Mouse (Mus musculus) bone marrow, adult 2 months (tissue): ENCODE measurements at regions not wholly inside any gene's neighbourhood (a gene's known extent, or its start where the extent isn't known, plus 50 kb on each side); places are given as distances from the start of the nearest gene placed in this dataset.

Experiments
- CTCF ChIP-seq: fragments of 200-500 bp; IDR thresholded peaks from 2 replicates; pipeline ENCODE4 v1.5.1; 2011; ENCODE audit warnings: low read length, control low read depth; ENCODE audit not compliant: control insufficient read depth, insufficient read depth
- POLR2A ChIP-seq: fragments of 200-500 bp; IDR thresholded peaks from 2 replicates; pipeline ENCODE4 v1.6.1; 2011; ENCODE audit warnings: low read depth, mild to moderate bottlenecking, control low read depth, low read length, borderline replicate concordance; ENCODE audit not compliant: control insufficient read depth

DNA sequence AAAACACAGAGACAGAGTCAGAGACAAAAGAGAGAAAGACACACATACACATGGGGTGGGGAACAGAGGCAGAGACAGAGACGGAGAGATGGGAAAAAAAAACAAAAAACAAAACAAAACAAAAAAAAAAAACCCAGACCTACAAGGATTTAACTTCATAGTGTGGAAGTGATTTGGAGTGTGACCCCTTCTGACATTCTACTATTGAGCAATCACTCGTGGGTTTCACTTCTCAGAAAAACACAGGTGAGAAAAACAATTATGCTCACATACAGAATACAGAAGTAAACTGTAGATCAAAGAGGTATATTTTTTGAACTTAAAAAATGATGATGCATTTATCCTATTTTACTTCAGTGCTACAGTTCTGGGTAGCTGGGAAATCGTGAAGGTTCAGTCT, 326.7 kb upstream of the Actbl2 start:
- no peak for TF ChIP-seq POLR2A
- no peak for TF ChIP-seq CTCF
